Mouse (Mus musculus) urinary bladder, postnatal 25 days (tissue): Measurements from ENCODE around the gene BC049352.

ENCODE experiments used
- DNase-seq: peaks from one replicate; pipeline ENCODE4 v3.0.0; 2022; ENCODE audit warnings: low spot score

The BC049352 gene

GRCm38 (mm10) chr9:45189661-45190174 lies 7.9 kb downstream of the BC049352 start:
- no peak for DNase-seq

- no peak for DNase-seq
Measured at GRCm38 (mm10) chr9:45195468-45195867, 13.7 kb downstream of the BC049352 start.

DNA sequence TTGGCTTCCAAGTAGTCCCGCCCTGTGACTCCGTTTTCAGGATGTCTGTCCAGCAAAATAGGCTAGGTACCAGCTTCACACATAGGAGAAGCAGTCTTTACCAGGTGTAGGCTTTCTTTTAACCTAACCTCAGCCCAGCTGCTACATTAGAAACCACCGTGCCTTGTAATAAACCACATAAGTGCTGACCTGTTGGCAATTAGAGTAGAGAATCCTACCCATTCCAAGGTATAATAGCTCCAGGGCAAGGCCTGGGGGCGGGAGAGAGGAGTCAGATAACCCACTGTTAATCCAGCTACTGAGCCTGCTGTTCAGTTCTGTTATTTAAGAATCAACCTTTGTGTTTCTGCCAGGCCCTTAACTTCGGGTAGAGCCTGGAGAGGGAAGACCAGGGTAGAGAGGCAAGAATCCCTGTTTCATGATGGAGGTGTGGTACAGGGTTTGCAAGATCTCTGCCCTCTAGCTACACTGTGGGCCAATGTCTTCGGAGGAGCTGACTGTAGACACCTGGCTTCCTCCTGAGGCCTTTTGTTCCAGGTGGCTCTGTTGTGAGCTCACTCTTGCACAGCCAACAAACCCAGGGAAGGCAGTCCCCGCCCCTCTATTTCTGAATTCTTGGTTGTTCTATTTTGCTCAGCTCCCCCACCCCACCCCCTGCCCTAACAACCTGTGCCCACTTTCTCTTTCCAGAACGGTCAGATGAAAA lies 14.5 kb downstream of the BC049352 start:
- no peak for DNase-seq

- no peak for DNase-seq
Measured at GRCm38 (mm10) chr9:45197549-45197948, 15.7 kb downstream of the BC049352 start.

GRCm38 (mm10) chr9:45201319-45201947 lies 19.6 kb downstream of the BC049352 start:
- DNase-seq, result no peak

- DNase-seq, result no peak
Measured at GRCm38 (mm10) chr9:45202021-45202798, 20.4 kb downstream of the BC049352 start.

- DNase-seq, result no peak
Measured at GRCm38 (mm10) chr9:45203797-45204410, 22.1 kb downstream of the BC049352 start, which contains the start of gene Tmprss4. Tmprss4 (minus strand) TSS chr9:45204092.

GRCm38 (mm10) chr9:45205143-45205542 lies 23.3 kb downstream of the BC049352 start:
- DNase-seq, result no peak

DNA sequence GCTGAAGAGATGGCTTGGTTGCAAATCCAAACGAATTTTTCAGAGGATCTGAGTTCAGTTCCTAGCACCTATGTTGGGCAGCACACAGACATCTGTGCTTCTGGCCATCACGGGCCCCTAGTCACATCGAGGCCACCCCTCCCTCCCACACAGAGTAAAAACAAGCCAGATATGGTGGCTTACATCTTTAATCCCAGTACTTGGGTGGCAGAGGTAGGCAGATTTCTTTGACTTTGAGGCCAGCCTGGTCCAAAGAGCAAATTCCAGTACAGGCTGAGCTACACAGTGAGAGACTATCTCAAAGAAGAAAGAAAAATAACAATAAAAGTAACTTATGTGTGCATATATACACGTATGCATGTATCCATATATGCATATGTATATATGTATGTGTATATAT lies 24.3 kb downstream of the BC049352 start:
- DNase-seq, result no peak

DNA sequence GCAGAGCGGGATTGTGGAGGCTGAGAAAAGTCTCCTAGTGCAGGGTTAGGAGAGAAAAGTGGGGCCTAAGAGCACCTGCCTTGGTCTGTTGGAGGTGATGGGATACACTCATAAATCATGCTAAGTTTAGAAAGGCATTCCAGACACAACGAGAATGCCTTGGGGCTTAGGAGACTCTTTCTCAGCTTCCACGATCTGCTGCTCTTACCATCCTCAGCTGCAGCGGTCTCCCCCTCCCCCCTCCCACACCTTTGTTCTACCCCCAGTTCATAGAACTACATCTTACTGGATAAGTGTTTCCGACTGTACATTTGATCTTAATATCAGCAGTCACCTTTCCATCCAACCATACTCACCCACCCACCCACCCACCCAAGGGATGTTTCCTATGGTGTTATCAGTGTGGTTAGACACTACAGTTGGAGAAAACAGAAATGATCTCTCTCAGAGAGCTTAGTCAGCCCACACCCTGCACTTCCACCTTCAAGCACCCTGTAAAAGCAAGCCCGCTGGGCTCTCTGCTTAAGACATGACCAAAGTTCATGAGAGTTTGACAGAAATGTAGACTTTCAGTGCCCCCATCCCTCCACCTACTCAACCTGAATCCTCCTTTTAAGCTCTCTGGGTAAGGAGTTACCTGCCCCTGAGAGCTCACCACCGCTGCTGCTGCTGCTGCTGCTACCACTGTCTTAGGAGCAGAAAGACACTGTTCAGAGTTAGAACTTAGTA lies 25.4 kb downstream of the BC049352 start:
- no peak for DNase-seq

DNA sequence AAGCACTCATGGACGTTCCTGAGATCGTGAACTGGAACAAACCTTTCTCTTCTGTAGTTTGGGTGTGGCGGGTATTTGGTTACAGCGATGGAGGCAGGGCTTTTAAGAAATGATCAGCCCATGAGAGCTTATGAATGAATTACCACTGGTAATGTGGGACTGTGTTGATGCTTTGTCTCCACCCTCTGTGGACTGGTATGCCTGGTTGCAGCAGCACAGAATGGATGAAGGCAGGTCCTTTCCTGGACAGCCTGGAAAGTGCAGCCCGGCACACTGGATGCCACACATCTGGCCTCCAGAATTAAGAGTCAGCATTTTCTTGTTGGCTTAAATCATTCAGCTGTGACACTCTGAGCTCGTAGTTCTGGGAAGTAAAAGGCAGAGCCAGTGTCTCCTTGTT lies 30.2 kb downstream of the BC049352 start:
- DNase-seq, result no peak

DNA sequence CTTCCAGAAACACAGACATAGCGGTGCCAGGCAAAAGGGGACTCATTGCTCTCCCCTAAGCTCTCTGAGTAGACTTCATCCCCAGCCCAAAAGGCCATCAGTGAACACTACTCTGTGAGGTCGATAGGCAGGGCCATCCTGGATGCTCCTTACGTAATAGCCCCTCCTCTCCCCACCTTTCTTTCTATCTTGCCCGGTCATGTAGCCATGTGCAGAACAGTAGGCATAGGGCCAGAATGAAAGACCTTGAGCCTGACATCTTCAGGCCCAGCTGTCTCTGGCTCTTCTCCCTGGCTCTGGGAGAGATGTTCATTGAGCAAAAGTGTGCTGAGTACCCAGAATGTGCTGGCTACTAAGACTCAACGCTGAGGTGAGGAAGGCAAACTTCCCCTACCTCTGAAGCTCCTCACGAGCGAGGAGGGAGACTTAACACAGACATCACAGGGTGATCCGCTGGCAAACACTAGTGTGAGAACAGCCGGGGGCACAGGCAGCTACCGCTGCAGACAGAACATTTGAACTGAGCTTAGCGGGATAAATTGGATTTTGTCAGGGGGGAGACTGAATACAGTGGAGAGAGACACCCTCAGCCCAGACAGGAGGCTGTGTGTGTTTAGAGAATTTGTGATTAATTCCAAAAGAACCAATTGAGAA lies 33.8 kb downstream of the BC049352 start:
- DNase-seq, result no peak

DNA sequence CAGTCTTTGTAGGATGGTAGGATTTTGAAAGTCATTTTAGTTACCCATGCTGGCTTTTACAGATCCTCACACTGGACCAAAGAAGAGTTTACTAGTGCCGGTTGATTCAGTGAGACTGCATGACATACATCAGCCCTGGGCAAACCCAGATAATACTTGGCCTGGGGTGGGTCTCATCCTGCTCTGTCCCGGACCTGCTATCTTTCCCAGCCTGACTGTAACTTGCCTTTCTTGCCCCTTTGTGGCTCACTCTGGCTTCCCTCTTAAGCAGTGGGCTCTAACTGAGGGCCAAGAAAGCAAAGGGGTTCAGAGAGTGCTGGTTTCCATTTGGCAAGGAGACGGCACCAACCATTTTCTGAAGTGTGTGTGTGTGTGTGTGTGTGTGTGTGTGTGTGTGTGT lies 37.8 kb downstream of the BC049352 start:
- no peak for DNase-seq

- DNase-seq, result peak; percentile 98
Measured at GRCm38 (mm10) chr9:45221567-45221966, 39.8 kb downstream of the BC049352 start.

DNA sequence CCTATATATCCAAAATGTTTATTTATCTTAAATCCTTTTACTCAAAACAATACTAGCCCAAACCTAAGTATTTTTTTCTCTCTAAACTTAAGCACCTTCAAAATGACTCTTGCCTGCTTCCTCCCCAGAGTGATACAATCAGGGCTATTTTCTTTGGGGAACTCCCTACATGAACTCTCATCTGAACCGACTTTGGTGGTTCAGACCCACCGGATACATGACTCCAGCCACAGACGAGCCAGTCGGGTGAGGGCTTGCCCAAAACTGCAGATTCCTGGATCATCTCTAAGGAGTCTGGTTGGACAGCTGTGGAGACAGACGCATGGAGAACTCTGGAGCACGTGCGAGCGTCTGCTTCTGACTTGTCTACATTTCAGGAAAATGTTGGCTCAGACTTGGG lies 47.6 kb downstream of the BC049352 start:
- no peak for DNase-seq

DNA sequence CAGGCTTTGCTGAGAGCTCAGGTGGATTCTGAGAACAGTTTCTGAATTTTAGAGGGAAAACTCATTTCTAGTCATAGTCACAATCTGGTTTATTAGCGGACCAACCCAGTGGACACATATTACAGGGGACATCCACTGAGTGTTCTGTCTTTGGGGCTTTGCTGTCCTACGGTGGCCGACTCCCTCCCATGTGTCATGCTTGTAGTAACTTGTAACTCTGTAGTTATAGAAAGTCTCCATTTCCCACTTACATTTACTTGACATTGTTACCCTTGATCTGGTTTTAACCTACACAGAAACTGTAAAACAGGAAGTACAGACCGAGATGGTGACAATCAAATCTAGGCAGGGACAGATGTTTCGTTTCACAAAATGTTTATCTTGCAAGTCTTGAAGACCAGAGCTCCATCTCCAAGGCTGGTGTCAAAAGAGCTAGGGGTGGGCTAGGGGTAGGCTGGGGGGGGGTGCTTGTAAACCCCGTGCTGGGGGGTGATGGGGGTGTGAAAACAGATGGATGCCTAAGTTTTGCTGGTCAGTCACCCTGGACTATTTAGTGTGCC lies 53.9 kb downstream of the BC049352 start:
- no peak for DNase-seq

GRCm38 (mm10) chr9:45236744-45237143 lies 54.9 kb downstream of the BC049352 start:
- DNase-seq, result no peak

GRCm38 (mm10) chr9:45241397-45241796 lies 59.6 kb downstream of the BC049352 start:
- DNase-seq, result no peak

GRCm38 (mm10) chr9:45245432-45245831 lies 63.6 kb downstream of the BC049352 start:
- no peak for DNase-seq

DNA sequence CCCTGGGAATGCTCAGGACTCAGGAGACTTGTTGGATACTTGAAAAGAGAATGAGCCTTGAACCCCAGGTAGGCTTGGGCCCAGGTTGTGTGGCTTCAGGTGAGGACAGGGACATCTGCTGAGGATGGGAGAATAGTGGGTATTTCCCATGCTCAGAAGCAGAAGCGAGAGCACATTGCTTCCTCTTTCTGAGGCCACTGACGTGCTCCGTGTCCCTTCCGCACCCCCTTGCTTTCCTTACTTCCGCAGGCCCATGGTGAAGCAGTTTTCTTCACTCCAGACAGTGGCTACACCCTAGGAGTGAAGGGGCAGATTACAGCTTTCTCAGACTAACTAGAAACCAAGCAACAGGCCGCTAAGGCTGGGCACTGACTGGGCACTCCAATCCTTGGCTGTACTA lies 64.3 kb downstream of the BC049352 start:
- no peak for DNase-seq

- no peak for DNase-seq
Measured at GRCm38 (mm10) chr9:45247536-45247935, 65.7 kb downstream of the BC049352 start.
